Mouse (Mus musculus) megakaryocyte, embryonic 14.5 days (primary cell): ENCODE data around the gene Hcar2. TPM values are rescaled to one million over a fixed set of nuclear protein-coding genes. Genes with fewer than 3 reads are reported as not detected.

Experiments
- H3K27me3 ChIP-seq: replicated peaks from 2 replicates; pipeline ENCODE3; 2012; ENCODE audit warnings: inconsistent platforms
- H3K36me3 ChIP-seq: replicated peaks from 2 replicates; pipeline ENCODE3; 2012; ENCODE audit warnings: low read length, inconsistent platforms, mixed read lengths
- H3K4me1 ChIP-seq: 2 replicates; pipeline ENCODE4 v1.6.1; 2012; ENCODE audit warnings: inconsistent platforms
- H3K4me3 ChIP-seq: replicated peaks from 2 replicates; pipeline ENCODE3; 2012; ENCODE audit warnings: moderate library complexity, mild to moderate bottlenecking, inconsistent platforms
- H3K9me3 ChIP-seq: 2 replicates; pipeline ENCODE4 v1.6.1; 2012; ENCODE audit warnings: inconsistent platforms
- FLI1 ChIP-seq: IDR thresholded peaks from 2 replicates; pipeline ENCODE4 v1.6.1; 2012; ENCODE audit warnings: low read length, inconsistent platforms, mixed read lengths
- GATA1 ChIP-seq: IDR thresholded peaks from 3 replicates; pipeline ENCODE4 v1.6.1; 2012; ENCODE audit warnings: mixed read lengths, low read length, inconsistent platforms, borderline replicate concordance
- polyA plus RNA-seq: library from polyadenylated mRNA; stranded (reverse); fragments of >175 nt; gene quantifications from 2 replicates; pipeline ENCODE4 v1.2.3, GENCODE M21; 2012; ENCODE audit warnings: low replicate concordance; ENCODE audit not compliant: insufficient read depth

Hcar2 gene
- polyA plus RNA-seq, 1 experiment: not detected

GRCm38 (mm10) chr5:123890987-123891386 lies 25.7 kb upstream of the Hcar2 start:
- no peak for TF ChIP-seq GATA1
- no peak for TF ChIP-seq FLI1
- no peaks in the 10 kb centered on the region for H3K36me3 ChIP-seq
- peaks cover 2% of the 10 kb centered on the region for H3K27me3 ChIP-seq
- no peaks in the 10 kb centered on the region for H3K9me3 ChIP-seq
- peaks cover 11% of the 10 kb centered on the region for H3K4me1 ChIP-seq
- H3K4me3 ChIP-seq: no peak overlapping the region

DNA sequence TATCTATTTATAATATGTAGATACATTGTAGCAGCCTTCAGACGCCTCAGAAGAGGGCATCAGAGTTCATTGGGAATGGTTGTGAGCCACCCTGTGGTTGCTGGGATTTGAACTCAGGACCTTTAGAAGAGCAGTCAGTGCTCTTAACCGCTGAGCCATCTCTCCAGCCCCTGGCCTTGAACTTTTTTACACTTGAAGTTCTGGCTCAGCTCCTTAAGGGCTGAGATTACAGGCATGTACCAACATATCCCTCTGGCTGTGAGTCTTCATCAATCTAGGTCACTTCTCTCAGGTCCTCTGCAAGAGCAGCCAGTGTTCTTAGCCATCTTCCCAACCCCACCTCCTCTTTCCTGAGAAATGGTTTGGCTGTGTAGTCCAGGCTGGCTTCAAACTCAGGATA lies 25.0 kb upstream of the Hcar2 start:
- TF ChIP-seq GATA1 (no peak), FLI1 (no peak)
- Histone ChIP-seq H3K9me3 (no peaks in the 10 kb centered on the region), H3K36me3 (no peaks in the 10 kb centered on the region), H3K4me1 (peaks cover 11% of the 10 kb centered on the region), H3K4me3 (no peak overlapping the region), H3K27me3 (peaks cover 2% of the 10 kb centered on the region)

DNA sequence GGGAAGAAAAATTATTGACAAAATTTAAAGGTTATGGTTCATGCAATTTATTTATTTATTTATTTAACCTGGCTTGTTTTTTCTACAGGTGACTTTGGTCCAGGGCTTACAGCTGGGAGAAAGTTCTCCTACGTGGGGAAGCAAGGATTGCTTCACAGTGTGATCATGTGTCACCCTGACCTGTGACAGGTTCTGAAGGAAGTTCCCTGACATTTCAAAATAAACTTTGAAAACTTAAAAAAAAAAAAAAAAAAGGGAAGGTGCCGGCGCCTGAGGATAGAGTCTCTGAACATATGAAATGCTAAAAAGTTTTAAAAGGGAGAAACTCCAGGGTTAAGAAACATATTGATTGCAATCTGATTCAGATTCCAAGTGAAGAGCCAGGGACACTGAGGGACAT lies 21.1 kb upstream of the Hcar2 start:
- Histone ChIP-seq H3K36me3 (no peaks in the 10 kb centered on the region), H3K9me3 (no peaks in the 10 kb centered on the region), H3K4me1 (peaks cover 23% of the 10 kb centered on the region), H3K27me3 (peaks cover 6% of the 10 kb centered on the region), H3K4me3 (no peak overlapping the region)
- TF ChIP-seq FLI1: no peak
- no peak for TF ChIP-seq GATA1

GRCm38 (mm10) chr5:123884332-123884731 lies 19.0 kb upstream of the Hcar2 start:
- Histone ChIP-seq H3K9me3 (no peaks in the 10 kb centered on the region), H3K36me3 (no peaks in the 10 kb centered on the region), H3K4me1 (peaks cover 26% of the 10 kb centered on the region), H3K4me3 (no peak overlapping the region), H3K27me3 (peaks cover 15% of the 10 kb centered on the region)
- no peak for TF ChIP-seq GATA1
- no peak for TF ChIP-seq FLI1

DNA sequence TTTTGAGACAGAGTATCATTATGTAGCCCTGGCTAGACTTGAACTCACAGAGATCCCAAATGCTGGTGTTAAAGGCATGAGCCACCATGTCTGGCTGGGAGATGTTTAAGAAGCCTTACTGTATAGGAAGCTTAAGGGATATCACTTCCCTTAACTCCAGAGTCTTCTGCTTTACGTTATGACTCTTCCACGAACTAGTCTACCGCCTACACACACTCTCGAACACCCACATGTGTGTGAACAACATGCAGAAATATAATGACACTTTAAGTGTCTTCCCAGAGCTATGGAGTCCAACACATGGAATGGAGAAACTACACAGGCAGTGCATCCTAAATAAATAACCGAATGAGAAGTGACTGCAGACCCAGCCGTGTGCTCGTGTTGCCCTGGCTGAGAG lies 18.6 kb upstream of the Hcar2 start:
- Histone ChIP-seq H3K27me3 (peaks cover 19% of the 10 kb centered on the region), H3K4me3 (no peak overlapping the region), H3K4me1 (peaks cover 27% of the 10 kb centered on the region), H3K36me3 (no peaks in the 10 kb centered on the region), H3K9me3 (no peaks in the 10 kb centered on the region)
- TF ChIP-seq GATA1: no peak
- no peak for TF ChIP-seq FLI1

GRCm38 (mm10) chr5:123880778-123881177 lies 15.5 kb upstream of the Hcar2 start:
- TF ChIP-seq GATA1 (no peak), FLI1 (no peak)
- Histone ChIP-seq H3K36me3 (no peaks in the 10 kb centered on the region), H3K9me3 (no peaks in the 10 kb centered on the region), H3K4me3 (no peak overlapping the region), H3K4me1 (peaks cover 31% of the 10 kb centered on the region), H3K27me3 (peaks cover 40% of the 10 kb centered on the region)

DNA sequence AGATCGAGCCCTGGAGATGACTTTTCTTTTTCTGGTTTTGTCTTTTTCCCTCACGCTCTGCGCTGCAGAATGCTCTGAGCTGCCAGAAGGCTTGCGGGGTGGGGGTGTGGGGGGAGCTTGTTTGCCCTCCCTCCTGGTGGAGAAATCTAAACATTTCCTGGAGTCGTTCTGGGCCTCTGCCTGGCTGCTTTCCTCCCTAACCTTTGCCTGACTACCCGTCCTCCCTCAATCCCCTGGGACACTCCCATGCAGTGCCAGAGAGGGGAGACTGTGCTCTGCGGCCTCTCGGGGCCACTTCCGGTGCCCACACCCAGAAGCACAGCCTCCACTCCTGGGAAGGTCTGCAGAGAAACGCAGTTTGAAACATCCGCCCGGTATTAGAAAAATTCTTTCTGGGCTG lies 14.6 kb upstream of the Hcar2 start, which contains the start of gene Hcar1:
Gene Hcar1, minus strand, starts transcription at position 93 of the 400 bp plus-strand sequence.
- H3K36me3 ChIP-seq: no peaks in the 10 kb centered on the region
- peaks cover 30% of the 10 kb centered on the region for H3K4me1 ChIP-seq
- H3K4me3 ChIP-seq: no peak within 1 kb of the TSS
- no peaks in the 10 kb centered on the region for H3K9me3 ChIP-seq
- TF ChIP-seq FLI1 (no peak), GATA1 (no peak)
- H3K27me3 ChIP-seq: peaks cover 44% of the 10 kb centered on the region

- Histone ChIP-seq H3K9me3 (no peaks in the 10 kb centered on the region), H3K4me3 (no peak overlapping the region), H3K4me1 (peaks cover 19% of the 10 kb centered on the region), H3K27me3 (peaks cover 44% of the 10 kb centered on the region), H3K36me3 (no peaks in the 10 kb centered on the region)
- TF ChIP-seq FLI1 (no peak), GATA1 (no peak)
Observed at GRCm38 (mm10) chr5:123878056-123878455, 12.8 kb upstream of the Hcar2 start.

GRCm38 (mm10) chr5:123874177-123874576 lies 8.9 kb upstream of the Hcar2 start:
- Histone ChIP-seq H3K27me3 (peaks cover 28% of the 10 kb centered on the region), H3K4me3 (no peak overlapping the region), H3K36me3 (no peaks in the 10 kb centered on the region), H3K4me1 (peaks cover 9% of the 10 kb centered on the region), H3K9me3 (peaks cover 9% of the 10 kb centered on the region)
- TF ChIP-seq FLI1: no peak
- no peak for TF ChIP-seq GATA1

- no peak overlapping the region for H3K4me3 ChIP-seq
- TF ChIP-seq FLI1: no peak
- no peak for TF ChIP-seq GATA1
- peaks cover 4% of the 10 kb centered on the region; the same call in 1 of the 2 replicates for H3K4me1 ChIP-seq
- peaks cover 12% of the 10 kb centered on the region for H3K9me3 ChIP-seq
- H3K27me3 ChIP-seq: peaks cover 7% of the 10 kb centered on the region
- H3K36me3 ChIP-seq: no peaks in the 10 kb centered on the region
Observed at GRCm38 (mm10) chr5:123869615-123870014, 4.3 kb upstream of the Hcar2 start.

GRCm38 (mm10) chr5:123866457-123866856 lies 1.2 kb upstream of the Hcar2 start:
- Histone ChIP-seq H3K36me3 (no peaks in the 10 kb centered on the region), H3K4me3 (no peak overlapping the region), H3K4me1 (peaks cover 8% of the 10 kb centered on the region; the same call in 1 of the 2 replicates), H3K27me3 (peaks cover 17% of the 10 kb centered on the region), H3K9me3 (peaks cover 8% of the 10 kb centered on the region)
- TF ChIP-seq FLI1 (no peak), GATA1 (no peak)
